Mouse (Mus musculus): ENCODE measurements around the gene Acoxl. TPM values are rescaled to one million over a fixed set of nuclear protein-coding genes. Genes with fewer than 3 reads are reported as not detected.
A peak's percentile ranks its signal among the peaks of the same experiment; 100 is the strongest.

Gene Acoxl
- total and polyA plus RNA-seq, 3 experiments: 0.14 TPM; not detected in 2

GRCm38 (mm10) chr2:127881063-127881462 lies 42.4 kb downstream of the Acoxl start:
- WGBS: 50% methylated on average over 5 of the region's 5 CpGs
- H3K79me2 ChIP-seq (replicated peaks; ENCODE audit: control insufficient read depth, insufficient read depth, low read length): no peaks in the 10 kb centered on the region
- no peaks in the 10 kb centered on the region for H3K27me3 ChIP-seq (ENCODE audit: control insufficient read depth, insufficient read depth, low read length)
- intact Hi-C loops (cut with DNase I): loop anchor here (10.0 kb wide), 1 partner anchor 334 kb away; no protein-coding TSS in a partner anchor
- no peak overlapping the region for H3K27ac ChIP-seq
- no peak overlapping the region for H3K4me3 ChIP-seq
- DNase-seq: no peak
- no peak overlapping the region for H3K9ac ChIP-seq (ENCODE audit: low read depth, low read length)
- no peaks in the 10 kb centered on the region; the same call in none of the 2 replicates for H3K4me1 ChIP-seq (ENCODE audit: control insufficient read depth, insufficient read depth, low read length)
- TF ChIP-seq EP300 (IDR thresholded peaks at IDR 0.05; ENCODE audit: insufficient read depth, low read depth, low read length) (no peak), CTCF (IDR thresholded peaks at IDR 0.05) (no peak), POLR2A (IDR thresholded peaks at IDR 0.05; ENCODE audit: insufficient read depth, low read depth, low read length) (no peak)
- no peaks in the 10 kb centered on the region for H3K36me3 ChIP-seq (ENCODE audit: control insufficient read depth, insufficient read depth, low read length)

- 3% methylated on average over 6 of the region's 6 CpGs for WGBS
- Histone ChIP-seq H3K4me1 (ENCODE audit: control insufficient read depth, insufficient read depth, low read length) (no peaks in the 10 kb centered on the region; the same call in 1 of the 2 replicates), H3K4me3 (no peak overlapping the region), H3K36me3 (ENCODE audit: control insufficient read depth, insufficient read depth, low read length) (no peaks in the 10 kb centered on the region), H3K27ac (no peak overlapping the region), H3K9ac (ENCODE audit: low read depth, low read length) (no peak overlapping the region), H3K27me3 (ENCODE audit: control insufficient read depth, insufficient read depth, low read length) (no peaks in the 10 kb centered on the region), H3K79me2 (replicated peaks; ENCODE audit: control insufficient read depth, insufficient read depth, low read length) (no peaks in the 10 kb centered on the region)
- intact Hi-C loops (cut with DNase I): loop anchor here (1.0 to 10.0 kb wide), 5 partner anchors 189 to 684 kb away; no protein-coding TSS in a partner anchor
- TF ChIP-seq POLR2A (IDR thresholded peaks at IDR 0.05; ENCODE audit: insufficient read depth, low read depth, low read length) (no peak), CTCF (IDR thresholded peaks at IDR 0.05) (peak; percentile 94), EP300 (IDR thresholded peaks at IDR 0.05; ENCODE audit: insufficient read depth, low read depth, low read length) (peak; percentile 96)
- peak; percentile 79 to 90 for DNase-seq
Observed at GRCm38 (mm10) chr2:127889432-127889831, 50.8 kb downstream of the Acoxl start.

GRCm38 (mm10) chr2:127889979-127890378 lies 51.3 kb downstream of the Acoxl start:
- Histone ChIP-seq H3K4me3 (no peak overlapping the region), H3K4me1 (ENCODE audit: control insufficient read depth, insufficient read depth, low read length) (no peaks in the 10 kb centered on the region; the same call in 1 of the 2 replicates), H3K79me2 (replicated peaks; ENCODE audit: control insufficient read depth, insufficient read depth, low read length) (no peaks in the 10 kb centered on the region), H3K27ac (no peak overlapping the region), H3K27me3 (ENCODE audit: control insufficient read depth, insufficient read depth, low read length) (no peaks in the 10 kb centered on the region), H3K9ac (ENCODE audit: low read depth, low read length) (no peak overlapping the region), H3K36me3 (ENCODE audit: control insufficient read depth, insufficient read depth, low read length) (no peaks in the 10 kb centered on the region)
- TF ChIP-seq POLR2A (IDR thresholded peaks at IDR 0.05; ENCODE audit: insufficient read depth, low read depth, low read length): no peak
- no peak for TF ChIP-seq EP300 (IDR thresholded peaks at IDR 0.05; ENCODE audit: insufficient read depth, low read depth, low read length)
- TF ChIP-seq CTCF (IDR thresholded peaks at IDR 0.05): no peak
- WGBS: 76% methylated on average over 5 of the region's 5 CpGs
- intact Hi-C loops (cut with DNase I): loop anchor here (1.0 to 10.0 kb wide), 5 partner anchors 189 to 683 kb away; no protein-coding TSS in a partner anchor
- no peak for DNase-seq

GRCm38 (mm10) chr2:127890526-127890925 lies 51.9 kb downstream of the Acoxl start:
- no peak overlapping the region for H3K27ac ChIP-seq
- intact Hi-C loops (cut with DNase I): no loop called here
- H3K4me1 ChIP-seq (ENCODE audit: control insufficient read depth, insufficient read depth, low read length): no peaks in the 10 kb centered on the region; the same call in 1 of the 2 replicates
- no peaks in the 10 kb centered on the region for H3K27me3 ChIP-seq (ENCODE audit: control insufficient read depth, insufficient read depth, low read length)
- DNase-seq: peak in 1 of 2 experiments; percentile 16
- no peaks in the 10 kb centered on the region for H3K79me2 ChIP-seq (replicated peaks; ENCODE audit: control insufficient read depth, insufficient read depth, low read length)
- no peak overlapping the region for H3K4me3 ChIP-seq
- H3K9ac ChIP-seq (ENCODE audit: low read depth, low read length): no peak overlapping the region
- TF ChIP-seq EP300 (IDR thresholded peaks at IDR 0.05; ENCODE audit: insufficient read depth, low read depth, low read length) (no peak), CTCF (IDR thresholded peaks at IDR 0.05) (no peak), POLR2A (IDR thresholded peaks at IDR 0.05; ENCODE audit: insufficient read depth, low read depth, low read length) (no peak)
- no peaks in the 10 kb centered on the region for H3K36me3 ChIP-seq (ENCODE audit: control insufficient read depth, insufficient read depth, low read length)
- WGBS: 48% methylated on average over 8 of the region's 8 CpGs

GRCm38 (mm10) chr2:127891056-127891455 lies 52.4 kb downstream of the Acoxl start:
- Histone ChIP-seq H3K27ac (no peak overlapping the region), H3K79me2 (replicated peaks; ENCODE audit: control insufficient read depth, insufficient read depth, low read length) (no peaks in the 10 kb centered on the region), H3K27me3 (ENCODE audit: control insufficient read depth, insufficient read depth, low read length) (no peaks in the 10 kb centered on the region), H3K4me3 (no peak overlapping the region), H3K4me1 (ENCODE audit: control insufficient read depth, insufficient read depth, low read length) (no peaks in the 10 kb centered on the region; the same call in 1 of the 2 replicates), H3K9ac (ENCODE audit: low read depth, low read length) (no peak overlapping the region), H3K36me3 (ENCODE audit: control insufficient read depth, insufficient read depth, low read length) (no peaks in the 10 kb centered on the region)
- DNase-seq: no peak
- TF ChIP-seq CTCF (IDR thresholded peaks at IDR 0.05): no peak
- TF ChIP-seq EP300 (IDR thresholded peaks at IDR 0.05; ENCODE audit: insufficient read depth, low read depth, low read length): no peak
- TF ChIP-seq POLR2A (IDR thresholded peaks at IDR 0.05; ENCODE audit: insufficient read depth, low read depth, low read length): no peak
- intact Hi-C loops (cut with DNase I): no loop called here
- 92% methylated on average over 3 of the region's 3 CpGs for WGBS

GRCm38 (mm10) chr2:127894890-127895289 lies 56.2 kb downstream of the Acoxl start:
- WGBS: 18% methylated on average over 6 of the region's 6 CpGs
- DNase-seq: peak in 1 of 2 experiments; percentile 38
- intact Hi-C loops (cut with DNase I): no loop called here

More at GRCm38 (mm10) chr2:127894890-127895289, 56.2 kb downstream of the Acoxl start:
- Histone ChIP-seq H3K27ac (no peak overlapping the region), H3K36me3 (ENCODE audit: control insufficient read depth, insufficient read depth, low read length) (no peaks in the 10 kb centered on the region), H3K4me1 (ENCODE audit: control insufficient read depth, insufficient read depth, low read length) (no peaks in the 10 kb centered on the region), H3K9ac (ENCODE audit: low read depth, low read length) (no peak overlapping the region), H3K79me2 (replicated peaks; ENCODE audit: control insufficient read depth, insufficient read depth, low read length) (no peaks in the 10 kb centered on the region), H3K4me3 (no peak overlapping the region), H3K27me3 (ENCODE audit: control insufficient read depth, insufficient read depth, low read length) (no peaks in the 10 kb centered on the region)
- TF ChIP-seq CTCF (IDR thresholded peaks at IDR 0.05): no peak

Measured in heart, adult 2 months (tissue).